Mouse (Mus musculus): Measurements from ENCODE around the gene Wdr75. TPM values are rescaled to one million over a fixed set of nuclear protein-coding genes. Genes with fewer than 3 reads are reported as not detected.

Gene Wdr75
- polyA plus RNA-seq, 1 experiment = 12.3 TPM

- Histone ChIP-seq H3K36me3 (ENCODE audit: control insufficient read depth, insufficient read depth, low read length) (no peaks in the 10 kb centered on the region), H3K27ac (ENCODE audit: insufficient read depth, low read depth, low read length) (no peak overlapping the region), H3K4me1 (ENCODE audit: control insufficient read depth, insufficient read depth, insufficient read length, low read length) (no peaks in the 10 kb centered on the region), H3K4me3 (ENCODE audit: low read depth, low read length) (no peak overlapping the region), H3K27me3 (ENCODE audit: control insufficient read depth, insufficient read depth, low read length) (no peaks in the 10 kb centered on the region)
- no peak for TF ChIP-seq CTCF (IDR thresholded peaks at IDR 0.05; ENCODE audit: extremely low read depth, insufficient read length, insufficient replicate concordance, low read depth, low read length)
- TF ChIP-seq POLR2A (IDR thresholded peaks at IDR 0.05; ENCODE audit: low read depth, low read length) = no peak
- WGBS = 64% methylated on average over 4 of the region's 4 CpGs
Observed at GRCm38 (mm10) chr1:45765678-45766077, 29.3 kb upstream of the Wdr75 start.

- 21% methylated on average over 8 of the region's 8 CpGs for WGBS
- no peaks in the 10 kb centered on the region for H3K36me3 ChIP-seq (ENCODE audit: control insufficient read depth, insufficient read depth, low read length)
- H3K27ac ChIP-seq (ENCODE audit: insufficient read depth, low read depth, low read length) = no peak overlapping the region
- no peak overlapping the region for H3K4me3 ChIP-seq (ENCODE audit: low read depth, low read length)
- no peak for TF ChIP-seq POLR2A (IDR thresholded peaks at IDR 0.05; ENCODE audit: low read depth, low read length)
- no peak for TF ChIP-seq CTCF (IDR thresholded peaks at IDR 0.05; ENCODE audit: extremely low read depth, insufficient read length, insufficient replicate concordance, low read depth, low read length)
- H3K27me3 ChIP-seq (ENCODE audit: control insufficient read depth, insufficient read depth, low read length) = no peaks in the 10 kb centered on the region
- no peaks in the 10 kb centered on the region for H3K4me1 ChIP-seq (ENCODE audit: control insufficient read depth, insufficient read depth, insufficient read length, low read length)
Observed at GRCm38 (mm10) chr1:45766123-45766522, 28.8 kb upstream of the Wdr75 start.

- Histone ChIP-seq H3K4me3 (ENCODE audit: low read depth, low read length) (no peak overlapping the region), H3K27ac (ENCODE audit: insufficient read depth, low read depth, low read length) (no peak overlapping the region), H3K36me3 (ENCODE audit: control insufficient read depth, insufficient read depth, low read length) (no peaks in the 10 kb centered on the region), H3K4me1 (ENCODE audit: control insufficient read depth, insufficient read depth, insufficient read length, low read length) (no peaks in the 10 kb centered on the region), H3K27me3 (ENCODE audit: control insufficient read depth, insufficient read depth, low read length) (no peaks in the 10 kb centered on the region)
- WGBS = 65% methylated on average over 5 of the region's 5 CpGs
- TF ChIP-seq CTCF (IDR thresholded peaks at IDR 0.05; ENCODE audit: extremely low read depth, insufficient read length, insufficient replicate concordance, low read depth, low read length) (no peak), POLR2A (IDR thresholded peaks at IDR 0.05; ENCODE audit: low read depth, low read length) (no peak)
Observed at GRCm38 (mm10) chr1:45767533-45767932, 27.4 kb upstream of the Wdr75 start.

- Histone ChIP-seq H3K4me1 (ENCODE audit: control insufficient read depth, insufficient read depth, insufficient read length, low read length) (no peaks in the 10 kb centered on the region), H3K27me3 (ENCODE audit: control insufficient read depth, insufficient read depth, low read length) (no peaks in the 10 kb centered on the region), H3K27ac (ENCODE audit: insufficient read depth, low read depth, low read length) (no peak overlapping the region), H3K36me3 (ENCODE audit: control insufficient read depth, insufficient read depth, low read length) (no peaks in the 10 kb centered on the region), H3K4me3 (ENCODE audit: low read depth, low read length) (no peak overlapping the region)
- WGBS = 92% methylated on average over 13 of the region's 13 CpGs
- TF ChIP-seq POLR2A (IDR thresholded peaks at IDR 0.05; ENCODE audit: low read depth, low read length) = no peak
- no peak for TF ChIP-seq CTCF (IDR thresholded peaks at IDR 0.05; ENCODE audit: extremely low read depth, insufficient read length, insufficient replicate concordance, low read depth, low read length)
Observed at GRCm38 (mm10) chr1:45769321-45769720, 25.6 kb upstream of the Wdr75 start.

- H3K4me1 ChIP-seq (ENCODE audit: control insufficient read depth, insufficient read depth, insufficient read length, low read length) = no peaks in the 10 kb centered on the region
- H3K27me3 ChIP-seq (ENCODE audit: control insufficient read depth, insufficient read depth, low read length) = no peaks in the 10 kb centered on the region
- H3K4me3 ChIP-seq (ENCODE audit: low read depth, low read length) = no peak overlapping the region
- no peak for TF ChIP-seq CTCF (IDR thresholded peaks at IDR 0.05; ENCODE audit: extremely low read depth, insufficient read length, insufficient replicate concordance, low read depth, low read length)
- no peak for TF ChIP-seq POLR2A (IDR thresholded peaks at IDR 0.05; ENCODE audit: low read depth, low read length)
- no peaks in the 10 kb centered on the region for H3K36me3 ChIP-seq (ENCODE audit: control insufficient read depth, insufficient read depth, low read length)
- 87% methylated on average over 2 of the region's 2 CpGs for WGBS
- no peak overlapping the region for H3K27ac ChIP-seq (ENCODE audit: insufficient read depth, low read depth, low read length)
Observed at GRCm38 (mm10) chr1:45770051-45770450, 24.9 kb upstream of the Wdr75 start.

- Histone ChIP-seq H3K36me3 (ENCODE audit: control insufficient read depth, insufficient read depth, low read length) (no peaks in the 10 kb centered on the region), H3K4me1 (ENCODE audit: control insufficient read depth, insufficient read depth, insufficient read length, low read length) (no peaks in the 10 kb centered on the region), H3K4me3 (ENCODE audit: low read depth, low read length) (no peak overlapping the region), H3K27me3 (ENCODE audit: control insufficient read depth, insufficient read depth, low read length) (no peaks in the 10 kb centered on the region), H3K27ac (ENCODE audit: insufficient read depth, low read depth, low read length) (no peak overlapping the region)
- 52% methylated on average over 4 of the region's 4 CpGs for WGBS
- TF ChIP-seq CTCF (IDR thresholded peaks at IDR 0.05; ENCODE audit: extremely low read depth, insufficient read length, insufficient replicate concordance, low read depth, low read length) (no peak), POLR2A (IDR thresholded peaks at IDR 0.05; ENCODE audit: low read depth, low read length) (no peak)
Observed at GRCm38 (mm10) chr1:45780606-45781288, 14.2 kb upstream of the Wdr75 start.

- H3K27ac ChIP-seq (ENCODE audit: insufficient read depth, low read depth, low read length) = no peak overlapping the region
- 12% methylated on average over 1 of the region's 1 CpGs for WGBS
- H3K4me3 ChIP-seq (ENCODE audit: low read depth, low read length) = no peak overlapping the region
- no peaks in the 10 kb centered on the region for H3K27me3 ChIP-seq (ENCODE audit: control insufficient read depth, insufficient read depth, low read length)
- peaks cover 34% of the 10 kb centered on the region for H3K36me3 ChIP-seq (ENCODE audit: control insufficient read depth, insufficient read depth, low read length)
- TF ChIP-seq CTCF (IDR thresholded peaks at IDR 0.05; ENCODE audit: extremely low read depth, insufficient read length, insufficient replicate concordance, low read depth, low read length) (no peak), POLR2A (IDR thresholded peaks at IDR 0.05; ENCODE audit: low read depth, low read length) (no peak)
- H3K4me1 ChIP-seq (ENCODE audit: control insufficient read depth, insufficient read depth, insufficient read length, low read length) = no peaks in the 10 kb centered on the region
Observed at GRCm38 (mm10) chr1:45816889-45817288, 21.9 kb downstream of the Wdr75 start.

Data from small intestine, adult 2 months (tissue).